Mouse (Mus musculus) limb, embryonic 14.5 days (tissue): ENCODE measurements at regions not wholly inside any gene's neighbourhood (a gene's known extent, or its start where the extent isn't known, plus 50 kb on each side); places are given as distances from the start of the nearest gene placed in this dataset.

Source experiments
- ATAC-seq: fragments of 200-750 bp; cut with Nextera tagmentation; 2 replicates; pipeline ENCODE4 v1.8.0; 2017; ENCODE audit warnings: low read depth, moderate number of reproducible peaks, moderate TSS enrichment; ENCODE audit not compliant: low FRiP score
- DNase-seq: peaks from one replicate; pipeline ENCODE4 v3.0.0-alpha.2; 2015; ENCODE audit warnings: low spot score
- H3K27ac ChIP-seq: fragments of 300-500 bp; sonication (generic); replicated peaks from 2 replicates; pipeline ENCODE4 v1.5.1; 2014; ENCODE audit warnings: low read depth, mild to moderate bottlenecking, low read length, moderate library complexity, mixed read lengths
- H3K27me3 ChIP-seq: fragments of 300-500 bp; sonication (generic); 2 replicates; pipeline ENCODE4 v1.6.1; 2014; ENCODE audit warnings: low read length, mixed read lengths; ENCODE audit not compliant: control insufficient read depth, insufficient read depth
- H3K36me3 ChIP-seq: fragments of 300-500 bp; sonication (generic); 2 replicates; pipeline ENCODE4 v1.6.1; 2014; ENCODE audit warnings: mild to moderate bottlenecking, low read length, moderate library complexity, mixed read lengths; ENCODE audit not compliant: control insufficient read depth, insufficient read depth
- H3K4me1 ChIP-seq: fragments of 300-500 bp; sonication (generic); 2 replicates; pipeline ENCODE4 v1.6.1; 2014; ENCODE audit warnings: antibody characterized with exemption, low read length, mixed read lengths; ENCODE audit not compliant: control insufficient read depth, insufficient read depth
- H3K4me2 ChIP-seq: fragments of 300-500 bp; sonication (generic); replicated peaks from 2 replicates; pipeline ENCODE4 v1.6.1; 2014; ENCODE audit warnings: low read depth, mild to moderate bottlenecking, low read length, moderate library complexity; ENCODE audit not compliant: severe bottlenecking
- H3K4me3 ChIP-seq: fragments of 300-500 bp; sonication (generic); replicated peaks from 2 replicates; pipeline ENCODE4 v1.5.1; 2014; ENCODE audit warnings: low read length
- H3K9ac ChIP-seq: fragments of 300-500 bp; sonication (generic); 2 replicates; pipeline ENCODE4 v1.6.1; 2014; ENCODE audit warnings: mild to moderate bottlenecking, low read depth, low read length, moderate library complexity; ENCODE audit not compliant: severe bottlenecking
- H3K9me3 ChIP-seq: fragments of 300-500 bp; sonication (generic); 2 replicates; pipeline ENCODE4 v1.6.1; 2016; ENCODE audit warnings: low read length; ENCODE audit not compliant: control insufficient read depth
- POLR2A ChIP-seq: fragments of 200-500 bp; IDR thresholded peaks from 2 replicates; pipeline ENCODE4 v1.8.0; 2012; ENCODE audit warnings: inconsistent platforms, mild to moderate bottlenecking, moderate library complexity, borderline replicate concordance; ENCODE audit not compliant: insufficient read depth, insufficient read length; ENCODE audit errors: extremely low read depth
- WGBS: fragments of 180-500 bp; shearing (Covaris S2); extraction: QIAGEN DNeasy Blood & Tissue Kit; methylation state at CpG from one replicate; pipeline ENCODE4 v1.1.7; 2014; 5-methylcytosine and 5-hydroxymethylcytosine counted together

DNA sequence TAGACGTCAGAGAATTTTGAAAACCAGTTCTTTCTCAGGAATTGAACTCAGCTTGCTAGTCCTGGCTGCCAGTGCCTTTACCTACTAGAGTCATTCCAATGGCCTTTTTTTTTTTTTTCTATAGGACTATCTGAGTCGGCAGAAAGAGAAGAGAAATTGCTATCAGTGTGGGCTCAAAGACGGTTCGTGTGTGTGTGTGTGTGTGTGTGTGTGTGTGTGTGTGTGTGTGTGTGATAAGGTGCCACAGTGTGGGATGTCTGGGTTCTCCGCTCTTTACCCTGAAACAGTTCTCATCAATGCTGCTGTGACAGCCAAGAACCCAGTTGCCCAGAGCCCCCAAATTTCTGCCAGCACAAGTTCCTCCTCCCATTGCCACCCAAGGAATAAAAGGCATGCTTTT is 146.1 kb downstream of the Rybp start:
- no peak overlapping the region for H3K4me2 ChIP-seq
- WGBS: 85% methylated on average over 5 of the region's 5 CpGs
- no peak overlapping the region for H3K9ac ChIP-seq
- no peak overlapping the region for H3K4me3 ChIP-seq
- ATAC-seq: no peak
- H3K9me3 ChIP-seq: no peaks in the 10 kb centered on the region
- H3K4me1 ChIP-seq: peaks cover 29% of the 10 kb centered on the region
- no peak for TF ChIP-seq POLR2A
- H3K27ac ChIP-seq: no peak overlapping the region
- H3K27me3 ChIP-seq: no peaks in the 10 kb centered on the region
- no peaks in the 10 kb centered on the region for H3K36me3 ChIP-seq
- DNase-seq: no peak

DNA sequence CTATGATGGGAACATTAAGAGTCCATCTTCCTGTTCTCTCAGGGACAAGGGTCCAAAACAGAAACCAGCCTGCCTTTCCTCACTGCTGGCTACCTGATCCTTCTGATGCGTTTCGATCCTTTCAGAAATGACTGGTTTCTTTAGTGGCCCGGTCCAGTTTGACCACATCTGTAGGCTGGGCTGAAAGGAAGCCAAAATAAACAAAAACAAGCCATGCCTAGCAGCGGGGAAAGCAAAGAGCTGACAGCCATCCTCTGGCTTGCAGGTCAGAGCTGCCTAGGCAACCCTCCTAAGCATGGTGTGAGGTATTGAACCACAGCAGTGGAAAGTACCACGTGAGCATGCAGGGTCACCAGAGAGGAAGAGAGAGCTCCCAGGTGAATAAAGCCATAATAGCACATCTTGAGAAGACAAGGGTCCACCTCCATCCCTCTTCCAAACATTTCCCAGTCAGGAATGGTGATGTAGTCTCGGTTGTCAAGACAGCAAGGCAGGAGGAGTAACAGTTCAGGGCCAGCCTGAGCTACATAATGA is 146.6 kb downstream of the Rybp start:
- ATAC-seq (no peak), DNase-seq (no peak)
- H3K4me2 ChIP-seq: no peak overlapping the region
- no peak overlapping the region for H3K4me3 ChIP-seq
- no peaks in the 10 kb centered on the region for H3K9me3 ChIP-seq
- no peak overlapping the region for H3K27ac ChIP-seq
- 47% methylated on average over 6 of the region's 6 CpGs for WGBS
- H3K4me1 ChIP-seq: peaks cover 23% of the 10 kb centered on the region
- H3K27me3 ChIP-seq: no peaks in the 10 kb centered on the region
- no peak overlapping the region for H3K9ac ChIP-seq
- TF ChIP-seq POLR2A: no peak
- H3K36me3 ChIP-seq: no peaks in the 10 kb centered on the region

DNA sequence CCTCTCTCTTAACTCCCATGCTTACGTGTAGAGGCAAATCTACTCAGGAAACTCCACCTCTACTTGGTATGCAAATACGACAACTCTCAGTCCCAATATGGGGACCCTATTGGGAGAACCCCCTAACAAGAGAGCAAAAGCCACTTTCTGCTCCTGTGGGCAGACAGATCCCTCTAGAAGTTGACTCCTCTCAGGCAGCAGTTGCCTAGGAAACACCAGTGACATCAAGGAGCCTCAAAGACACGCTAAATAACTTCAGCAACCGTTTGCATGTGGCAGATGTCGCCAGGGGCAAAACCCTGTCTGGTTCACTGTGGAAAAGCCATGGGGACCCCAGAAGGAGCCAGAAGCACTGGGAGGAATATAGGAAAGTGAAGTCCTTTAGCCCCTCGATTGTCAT is 147.5 kb downstream of the Rybp start:
- Histone ChIP-seq H3K4me3 (no peak overlapping the region), H3K4me1 (peaks cover 20% of the 10 kb centered on the region), H3K36me3 (no peaks in the 10 kb centered on the region), H3K27ac (no peak overlapping the region), H3K9me3 (no peaks in the 10 kb centered on the region), H3K9ac (no peak overlapping the region), H3K27me3 (no peaks in the 10 kb centered on the region), H3K4me2 (no peak overlapping the region)
- no peak for TF ChIP-seq POLR2A
- no peak for DNase-seq
- 54% methylated on average over 6 of the region's 6 CpGs for WGBS
- no peak for ATAC-seq

DNA sequence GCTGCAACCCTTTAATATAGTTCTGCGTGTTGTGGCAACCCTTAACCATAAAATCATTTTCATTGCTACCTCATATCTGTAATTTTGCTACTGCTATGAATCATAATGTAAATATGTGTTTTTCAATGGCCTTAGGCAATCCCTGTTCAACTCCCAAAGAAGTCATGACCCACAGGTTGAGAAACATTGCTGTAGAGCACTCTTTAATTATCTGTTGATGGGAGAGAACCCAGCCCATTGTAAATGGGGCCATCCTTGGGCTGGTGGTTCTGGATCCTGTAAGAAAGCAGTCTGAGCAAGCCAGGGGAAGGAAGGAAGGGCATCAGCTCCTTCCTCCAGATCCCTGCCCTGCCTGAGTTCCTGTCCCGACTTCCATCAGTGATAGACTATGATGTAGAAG is 148.6 kb downstream of the Rybp start:
- H3K4me1 ChIP-seq: peaks cover 10% of the 10 kb centered on the region
- 68% methylated on average over 2 of the region's 2 CpGs for WGBS
- no peak overlapping the region for H3K9ac ChIP-seq
- H3K36me3 ChIP-seq: no peaks in the 10 kb centered on the region
- no peak overlapping the region for H3K4me2 ChIP-seq
- no peak for DNase-seq
- H3K9me3 ChIP-seq: no peaks in the 10 kb centered on the region
- no peaks in the 10 kb centered on the region for H3K27me3 ChIP-seq
- H3K27ac ChIP-seq: no peak overlapping the region
- ATAC-seq: no peak
- no peak overlapping the region for H3K4me3 ChIP-seq
- TF ChIP-seq POLR2A: no peak

DNA sequence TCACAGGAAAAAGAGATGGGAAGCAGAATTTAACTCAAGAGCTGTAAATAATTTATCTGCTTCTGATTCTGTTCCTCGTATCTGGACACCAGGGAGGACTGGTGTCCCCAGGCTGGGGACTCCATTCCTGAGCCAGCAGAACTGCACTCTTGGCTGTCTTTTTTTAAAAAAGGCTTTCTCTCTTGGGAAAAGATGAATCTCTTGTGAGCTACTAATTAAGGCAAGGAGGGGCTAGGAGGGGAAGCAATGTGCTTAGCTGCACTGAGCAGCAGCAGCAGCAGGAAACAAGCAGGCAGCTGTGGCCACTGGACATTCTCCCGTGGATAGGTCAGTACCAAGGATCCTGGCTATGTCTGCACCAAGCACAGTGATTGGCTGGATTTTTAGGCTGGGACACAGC is 152.1 kb downstream of the Rybp start:
- ATAC-seq (no peak), DNase-seq (no peak)
- H3K36me3 ChIP-seq: no peaks in the 10 kb centered on the region
- no peak overlapping the region for H3K4me2 ChIP-seq
- no peaks in the 10 kb centered on the region for H3K27me3 ChIP-seq
- H3K4me1 ChIP-seq: peaks cover 10% of the 10 kb centered on the region
- no peak overlapping the region for H3K9ac ChIP-seq
- 26% methylated on average over 2 of the region's 2 CpGs for WGBS
- H3K4me3 ChIP-seq: no peak overlapping the region
- H3K9me3 ChIP-seq: no peaks in the 10 kb centered on the region
- no peak for TF ChIP-seq POLR2A
- H3K27ac ChIP-seq: no peak overlapping the region

DNA sequence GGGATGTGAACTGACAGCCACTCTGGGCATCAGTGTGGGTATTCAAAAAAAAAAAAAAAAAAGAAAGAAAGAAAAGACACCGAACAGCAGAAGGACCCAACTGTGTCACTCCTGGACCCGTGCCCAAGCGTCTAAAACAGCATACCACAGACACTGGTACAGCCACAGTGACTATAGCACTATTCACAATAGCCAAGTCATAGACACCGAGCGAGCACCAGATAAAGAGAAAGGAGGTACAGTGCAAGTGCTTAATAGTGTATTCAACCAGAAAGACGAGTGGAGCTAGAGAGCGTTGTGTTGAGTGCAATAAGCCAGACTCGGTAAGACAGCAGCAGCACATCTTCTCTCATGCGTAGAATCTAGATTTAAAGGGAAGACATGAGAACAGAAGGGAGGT is 153.3 kb downstream of the Rybp start:
- H3K9ac ChIP-seq: no peak overlapping the region

More for the DNA sequence above, 153.3 kb downstream of the Rybp start:
- no peak for TF ChIP-seq POLR2A
- H3K36me3 ChIP-seq: no peaks in the 10 kb centered on the region
- ATAC-seq (no peak), DNase-seq (no peak)
- H3K27ac ChIP-seq: no peak overlapping the region
- no peak overlapping the region for H3K4me3 ChIP-seq
- peaks cover 9% of the 10 kb centered on the region for H3K4me1 ChIP-seq
- H3K9me3 ChIP-seq: no peaks in the 10 kb centered on the region
- no peak overlapping the region for H3K4me2 ChIP-seq
- H3K27me3 ChIP-seq: no peaks in the 10 kb centered on the region
- 80% methylated on average over 9 of the region's 9 CpGs for WGBS
